20 mouse cellular contexts compared by ENCODE assay signal in the genomic region with DNA sequence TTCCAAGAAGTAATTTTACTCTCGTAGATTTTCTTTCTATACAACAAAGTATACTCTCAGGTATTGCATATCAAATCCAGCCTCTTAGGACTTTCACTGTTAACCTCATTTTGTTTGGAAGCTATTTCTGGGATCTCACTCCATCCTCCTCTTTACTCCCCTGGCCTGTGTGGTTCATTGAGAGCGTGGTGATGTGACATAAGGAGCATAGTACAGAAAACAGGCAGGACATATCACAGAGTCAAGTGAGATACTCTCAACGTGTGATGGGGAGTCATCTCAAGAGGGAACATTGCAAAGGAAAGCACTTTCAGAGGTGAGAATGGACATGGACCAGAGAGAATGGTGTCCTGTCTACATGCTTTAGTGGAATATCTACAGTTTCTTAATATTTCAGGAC.
A peak's percentile ranks its signal among the peaks of the same experiment; 100 is the strongest.
DNase-seq lines count a peak whose midpoint lies in the region; ATAC-seq lines count a peak whose summit lies in the region.
"Had no signal": no experiment of that assay in that cellular context is flagged by ENCODE, and none has a peak within 500 bp of the region (broad histone marks: within the 10 kb centered on the region; RNA-seq: fewer than 3 reads in every experiment).

No protein-coding gene starts in this region.

- WGBS in heart, embryonic 10.5 days = 49% methylated on average over 3 of the region's 3 CpGs
- WGBS in heart, embryonic 14.5 days = 30% methylated on average over 3 of the region's 3 CpGs
- WGBS in hindbrain, embryonic 10.5 days = 92% methylated on average over 3 of the region's 3 CpGs
- WGBS in hindbrain, embryonic 12.5 days = 85% methylated on average over 3 of the region's 3 CpGs
- 82% methylated on average over 3 of the region's 3 CpGs for WGBS in kidney, embryonic 16.5 days

- no peaks in the 10 kb centered on the region for H3K9me3 ChIP-seq in heart, embryonic 10.5 days
- 0 out of 2 replicates have a peak, but pooled peaks cover 2% of the 10 kb centered on the region for H3K9me3 ChIP-seq in heart, embryonic 14.5 days (ENCODE audit: control insufficient read depth, low read length)
- no peaks in the 10 kb centered on the region for H3K9me3 ChIP-seq in hindbrain, embryonic 10.5 days
- no peaks in the 10 kb centered on the region for H3K9me3 ChIP-seq in hindbrain, embryonic 12.5 days (replicated peaks)
- no peaks in the 10 kb centered on the region for H3K9me3 ChIP-seq in kidney, embryonic 16.5 days (ENCODE audit: low read length)
- H3K9me3 ChIP-seq: embryonic facial prominence, embryonic 12.5 days; forebrain, embryonic 15.5 days; hindbrain, embryonic 15.5 days; kidney, embryonic 15.5 days had no signal

- no peaks in the 10 kb centered on the region for H3K27me3 ChIP-seq in heart, embryonic 10.5 days (ENCODE audit: insufficient read depth, poor library complexity, severe bottlenecking)
- H3K27me3 ChIP-seq in heart, embryonic 14.5 days (ENCODE audit: control insufficient read depth, insufficient read depth, low read length) = no peaks in the 10 kb centered on the region
- no peaks in the 10 kb centered on the region for H3K27me3 ChIP-seq in hindbrain, embryonic 10.5 days (ENCODE audit: insufficient read depth, poor library complexity, severe bottlenecking)
- no peaks in the 10 kb centered on the region for H3K27me3 ChIP-seq in hindbrain, embryonic 12.5 days
- H3K27me3 ChIP-seq in kidney, embryonic 16.5 days (ENCODE audit: insufficient read depth, low read length) = no peaks in the 10 kb centered on the region
- H3K27me3 ChIP-seq: embryonic facial prominence, embryonic 12.5 days; forebrain, embryonic 15.5 days; hindbrain, embryonic 15.5 days; kidney, embryonic 15.5 days had no signal

- no peak overlapping the region for H3K4me3 ChIP-seq in heart, embryonic 10.5 days
- no peak overlapping the region for H3K4me3 ChIP-seq in heart, embryonic 14.5 days (ENCODE audit: control insufficient read depth in 1 of 2, insufficient read depth in 1 of 2, low read depth in 1 of 2, low read length in 2 of 2)
- no peak overlapping the region for H3K4me3 ChIP-seq in hindbrain, embryonic 10.5 days
- H3K4me3 ChIP-seq in hindbrain, embryonic 12.5 days = no peak overlapping the region
- H3K4me3 ChIP-seq in brown adipose tissue, adult 24 weeks (ENCODE audit: insufficient read depth, low read depth, low read length) = no peak overlapping the region
- H3K4me3 ChIP-seq in kidney, embryonic 16.5 days (ENCODE audit: low read length) = no peak overlapping the region
- H3K4me3 ChIP-seq: embryonic facial prominence, embryonic 12.5 days; forebrain, embryonic 15.5 days; hindbrain, embryonic 15.5 days; kidney, embryonic 15.5 days had no signal

- no peak overlapping the region; the same call in 1 of the 2 replicates for H3K9ac ChIP-seq in heart, embryonic 14.5 days (ENCODE audit: low read length)
- no peak overlapping the region for H3K9ac ChIP-seq in hindbrain, embryonic 12.5 days
- H3K9ac ChIP-seq in kidney, embryonic 16.5 days (replicated peaks; ENCODE audit: low read length) = no peak overlapping the region
- H3K9ac ChIP-seq: embryonic facial prominence, embryonic 12.5 days; forebrain, embryonic 15.5 days; hindbrain, embryonic 15.5 days; kidney, embryonic 15.5 days had no signal

- H3K4me2 ChIP-seq in heart, embryonic 14.5 days (ENCODE audit: low read length) = peak overlapping the region; percentile 16; the same call in 1 of the 2 replicates
- no peak overlapping the region for H3K4me2 ChIP-seq in hindbrain, embryonic 12.5 days (replicated peaks)
- H3K4me2 ChIP-seq in kidney, embryonic 16.5 days (replicated peaks; ENCODE audit: low read depth, low read length) = no peak overlapping the region
- H3K4me2 ChIP-seq: embryonic facial prominence, embryonic 12.5 days; forebrain, embryonic 15.5 days; hindbrain, embryonic 15.5 days; kidney, embryonic 15.5 days had no signal

- peaks cover 6% of the 10 kb centered on the region; the same call in 1 of the 2 replicates for H3K4me1 ChIP-seq in heart, embryonic 10.5 days
- peaks cover 2 to 17% of the 10 kb centered on the region in 2 experiments; a peak in 3 of 4 replicates for H3K4me1 ChIP-seq in heart, embryonic 14.5 days (ENCODE audit: control insufficient read depth in 2 of 2, insufficient read depth in 2 of 2, low read length in 2 of 2)
- peaks cover 13% of the 10 kb centered on the region for H3K4me1 ChIP-seq in hindbrain, embryonic 10.5 days (replicated peaks)
- 0 out of 2 replicates have a peak, but pooled peaks cover 5% of the 10 kb centered on the region for H3K4me1 ChIP-seq in hindbrain, embryonic 12.5 days
- peaks cover 7% of the 10 kb centered on the region; the same call in 1 of the 2 replicates for H3K4me1 ChIP-seq in brown adipose tissue, adult 24 weeks (ENCODE audit: control insufficient read depth, insufficient read depth, insufficient read length, low read length)
- peaks cover 4% of the 10 kb centered on the region; the same call in 1 of the 2 replicates for H3K4me1 ChIP-seq in kidney, embryonic 16.5 days (ENCODE audit: insufficient read depth, low read length)
- H3K4me1 ChIP-seq: kidney, embryonic 15.5 days had no signal

- DNase-seq in heart, embryonic 10.5 days (ENCODE audit: low spot score) = peak; percentile 75
- DNase-seq in heart, adult 11 months = no peak
- no peak for DNase-seq in heart, postnatal 10 days
- DNase-seq in hindbrain, embryonic 10.5 days (ENCODE audit: low spot score) = no peak
- DNase-seq: adrenal gland, adult 8-10 months; adrenal gland, postnatal 36 days; cerebellum, adult 11 months; cerebellum, adult 8-10 months; cerebellum, postnatal 14 days; gastrocnemius, postnatal 36 days; kidney, adult 2 months had no signal

- intact Hi-C loops in heart, postnatal 10 days (cut with DNase I) = loop anchor here (5.0 to 10.0 kb wide), 3 partner anchors 378 to 1475 kb away; no protein-coding TSS in a partner anchor

- H3K36me3 ChIP-seq in heart, embryonic 10.5 days = no peaks in the 10 kb centered on the region
- no peaks in the 10 kb centered on the region for H3K36me3 ChIP-seq in heart, embryonic 14.5 days (ENCODE audit: control insufficient read depth, insufficient read depth, low read length)
- H3K36me3 ChIP-seq in hindbrain, embryonic 10.5 days = no peaks in the 10 kb centered on the region
- no peaks in the 10 kb centered on the region for H3K36me3 ChIP-seq in hindbrain, embryonic 12.5 days
- H3K36me3 ChIP-seq in kidney, embryonic 16.5 days (ENCODE audit: insufficient read depth, low read length) = no peaks in the 10 kb centered on the region
- H3K36me3 ChIP-seq: embryonic facial prominence, embryonic 12.5 days; forebrain, embryonic 15.5 days; hindbrain, embryonic 15.5 days; kidney, embryonic 15.5 days had no signal

- ATAC-seq in heart, embryonic 14.5 days (ENCODE audit: insufficient number of reproducible peaks, insufficient read depth, low FRiP score, low read depth) = peak; percentile 60; the same call in 1 of the 2 replicates
- ATAC-seq in hindbrain, embryonic 12.5 days (ENCODE audit: low FRiP score) = no peak
- no peak for ATAC-seq in kidney, embryonic 16.5 days (ENCODE audit: low FRiP score, low TSS enrichment)
- ATAC-seq: intestine, embryonic 16.5 days had no signal

- H3K27ac ChIP-seq in heart, embryonic 10.5 days = no peak overlapping the region
- peak overlapping the region; percentile 39; a peak in 2 of 4 replicates for H3K27ac ChIP-seq in heart, embryonic 14.5 days (replicated peaks in 1 of 2; ENCODE audit: control insufficient read depth in 1 of 2, insufficient read depth in 1 of 2, low read depth in 2 of 2, low read length in 2 of 2)
- peak overlapping the region; percentile 79 for H3K27ac ChIP-seq in hindbrain, embryonic 10.5 days
- H3K27ac ChIP-seq in hindbrain, embryonic 12.5 days = no peak overlapping the region
- H3K27ac ChIP-seq in brown adipose tissue, adult 24 weeks (replicated peaks; ENCODE audit: low read depth, low read length) = peak overlapping the region; percentile 40
- no peak overlapping the region for H3K27ac ChIP-seq in kidney, embryonic 16.5 days (ENCODE audit: low read length)
- H3K27ac ChIP-seq: embryonic facial prominence, embryonic 12.5 days; hindbrain, embryonic 15.5 days; kidney, embryonic 15.5 days had no signal

Comparison
In these comparisons a context has a peak if more than half of its experiments do, and no peak if none do; other contexts are left out.
1. H3K27ac ChIP-seq: peak in heart, embryonic 14.5 days (2 of 2), hindbrain, embryonic 10.5 days (single experiment) and brown adipose tissue, adult 24 weeks (single experiment); none in heart, embryonic 10.5 days (single experiment), hindbrain, embryonic 12.5 days (single experiment) and kidney, embryonic 16.5 days (single experiment).